Mouse (Mus musculus) monocyte, adult 59 days (primary cell): ENCODE measurements around the gene Dnaaf3. TPM values are rescaled to one million over a fixed set of nuclear protein-coding genes. Genes with fewer than 3 reads are reported as not detected.

ENCODE experiments used
- total RNA-seq, 2 experiments: library from RNA; stranded (reverse); gene quantifications; one replicate each; pipeline ENCODE4 v1.2.4; 2023

Gene Dnaaf3
- total RNA-seq: 1 to 10 TPM; 3.7 to 4.3 TPM

DNA sequence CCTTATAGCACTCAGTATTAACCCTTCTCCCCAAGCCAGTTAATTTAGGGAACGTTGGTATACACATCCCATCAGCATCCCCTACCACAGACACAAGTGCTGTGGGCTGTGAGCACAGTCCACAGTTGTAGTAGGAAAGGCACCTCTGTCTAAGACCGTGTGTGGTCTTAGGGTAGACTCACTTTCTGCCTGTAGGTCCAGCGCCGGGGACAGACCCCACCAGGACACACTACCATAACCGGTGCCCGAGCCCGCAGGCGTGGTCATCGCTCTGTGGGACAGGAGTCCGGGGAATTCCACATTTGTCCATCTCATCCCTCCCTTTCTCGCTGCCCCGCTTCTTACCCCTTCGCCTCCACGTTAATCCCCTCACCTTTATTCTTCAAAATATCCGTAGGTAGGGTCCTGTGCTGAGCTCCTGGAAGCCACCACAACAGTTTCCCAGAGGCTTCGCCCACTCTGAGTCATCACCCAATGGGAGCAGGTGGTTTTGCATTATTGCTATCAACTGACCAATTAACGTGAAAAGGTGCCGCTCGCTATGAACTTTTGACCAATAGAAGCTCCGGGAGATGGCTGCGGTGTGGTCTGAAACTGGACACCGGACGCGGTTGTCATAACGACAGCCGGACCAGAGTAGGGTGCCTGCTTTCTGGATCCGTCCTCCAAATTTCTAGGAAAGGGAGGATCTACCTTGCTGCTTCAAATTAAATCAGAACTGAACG lies at the start of gene Dnaaf3:
Dnaaf3 (minus strand) TSS at position 449 of the 725 bp plus-strand sequence.

GRCm38 (mm10) chr7:4547221-4547641 lies 15.0 kb upstream of the Dnaaf3 start, which contains the start of gene Syt5:
Gene Syt5, minus strand, starts transcription at chr7:4547541.

GRCm38 (mm10) chr7:4524212-4524922 lies 7.9 kb downstream of the Dnaaf3 start, which contains the start of gene Tnni3:
Gene Tnni3, minus strand, starts transcription at chr7:4524229.

GRCm38 (mm10) chr7:4516332-4517050 lies 15.8 kb downstream of the Dnaaf3 start, which contains the start of gene Tnnt1:
Gene Tnnt1, minus strand, starts transcription at chr7:4516382.

DNA sequence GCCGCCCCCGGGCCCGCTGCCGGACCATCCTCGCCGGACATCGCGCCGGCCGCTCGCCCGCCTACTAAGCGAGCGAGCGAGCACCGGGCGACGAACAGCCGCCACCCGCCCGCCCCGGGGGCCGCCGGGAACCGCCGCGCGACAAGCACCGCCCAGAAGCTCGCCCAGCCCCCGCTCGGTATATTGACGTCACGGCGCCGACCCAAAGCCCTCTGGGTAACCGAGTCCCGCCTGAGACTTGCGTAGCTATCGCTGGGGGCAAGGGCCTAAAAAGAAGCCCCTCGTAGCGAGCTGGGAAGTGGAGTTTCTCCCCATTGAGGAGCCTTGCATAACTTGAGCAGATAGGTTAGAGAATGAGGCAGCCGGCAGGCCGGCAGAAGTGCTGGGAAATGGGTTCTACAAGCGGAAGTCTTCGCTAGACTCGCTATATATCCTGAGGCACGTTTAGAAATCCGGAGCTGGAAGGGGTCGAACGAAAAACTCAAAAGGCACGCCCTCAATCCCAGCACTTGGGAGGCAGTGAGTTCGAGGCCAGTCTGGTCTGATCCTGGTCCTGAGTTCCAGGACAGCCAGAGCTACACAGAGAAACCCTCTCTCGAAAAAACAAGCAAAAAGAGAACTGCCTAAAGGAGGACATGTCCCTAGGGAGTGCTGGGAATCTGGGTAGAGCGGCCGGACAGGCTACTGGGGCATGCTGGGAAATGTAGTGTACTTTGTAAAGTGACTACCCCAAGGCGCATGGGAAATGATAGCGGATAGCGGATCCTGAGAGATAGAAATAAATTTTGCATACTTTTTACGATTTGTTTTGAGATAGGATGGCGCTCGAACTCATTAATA lies 30.5 kb downstream of the Dnaaf3 start, which contains the start of gene Ppp1r12c:
Ppp1r12c (minus strand) TSS at position 123 of the 840 bp plus-strand sequence.

Other genes with a start within 250 kb of the Dnaaf3 start
- not detected for gene Ncr1, start 194.7 kb downstream of the Dnaaf3 start, total RNA-seq
- gene Gp6, start 134.7 kb downstream of the Dnaaf3 start, total RNA-seq: under 1 TPM in 1 of 2 experiments, not detected in 1; 0.09 TPM
- 1 to 10 TPM; 5.4 to 7.3 TPM for gene Rdh13, start 86.8 kb downstream of the Dnaaf3 start, total RNA-seq
- 1 to 10 TPM; 7.9 to 9.9 TPM for gene Eps8l1, start 71.8 kb downstream of the Dnaaf3 start, total RNA-seq
- gene Ppp1r12c, start 30.8 kb downstream of the Dnaaf3 start, total RNA-seq: 100 to 1,000 TPM; 351 to 356 TPM
- not detected for gene Tnnt1, start 16.1 kb downstream of the Dnaaf3 start, total RNA-seq
- gene Tnni3, start 8.2 kb downstream of the Dnaaf3 start, total RNA-seq: 1 to 10 TPM; 3.3 to 4.2 TPM
- gene Syt5, start 15.1 kb upstream of the Dnaaf3 start, total RNA-seq: 1 to 10 TPM in 1 of 2 experiments, not detected in 1; 1.2 TPM
- under 1 TPM; 0.49 to 0.66 TPM for gene Ptprh, start 71.6 kb upstream of the Dnaaf3 start, total RNA-seq
- 10 to 100 TPM; 31.8 to 32.8 TPM for gene Tmem86b, start 99.0 kb upstream of the Dnaaf3 start, total RNA-seq
- gene Ppp6r1, start 126.6 kb upstream of the Dnaaf3 start, total RNA-seq: 100 to 1,000 TPM; 194 to 198 TPM
- 10 to 100 TPM; 32.1 to 35.1 TPM for gene Hspbp1, start 152.6 kb upstream of the Dnaaf3 start, total RNA-seq
- gene Brsk1, start 158.2 kb upstream of the Dnaaf3 start, total RNA-seq: under 1 TPM in 1 of 2 experiments, not detected in 1; 0.79 TPM
- 10 to 100 TPM; 30.4 to 32.3 TPM for gene Tmem150b, start 192.8 kb upstream of the Dnaaf3 start, total RNA-seq
- 100 to 1,000 TPM; 133 to 143 TPM for gene Kmt5c, start 207.7 kb upstream of the Dnaaf3 start, total RNA-seq
- gene Cox6b2, start 220.6 kb upstream of the Dnaaf3 start, total RNA-seq: 10 to 100 TPM; 14.3 to 17.8 TPM
- not detected for gene Fam71e2, start 238.8 kb upstream of the Dnaaf3 start, total RNA-seq